Mouse (Mus musculus) right cerebral cortex, adult 18-20 months (tissue): Measurements from ENCODE around the gene Ppp1r26.

Source experiments
- DNase-seq: peaks from one replicate; pipeline ENCODE4 v3.0.0; 2022; ENCODE audit warnings: mixed read lengths

The Ppp1r26 gene

GRCm38 (mm10) chr2:28498431-28498830 is 51.8 kb downstream of the Ppp1r26 start:
- DNase-seq, result no peak

GRCm38 (mm10) chr2:28502987-28503386 is 56.4 kb downstream of the Ppp1r26 start:
- no peak for DNase-seq

- DNase-seq, result no peak
These were observed 58.1 kb downstream of the Ppp1r26 start for GRCm38 (mm10) chr2:28504676-28505075.
